Mouse (Mus musculus): ENCODE data around the gene Olfr223.

- no peak for TF ChIP-seq CTCF (IDR thresholded peaks at IDR 0.05; ENCODE audit: control insufficient read depth, insufficient read depth, low read length)
- TF ChIP-seq POLR2A (IDR thresholded peaks at IDR 0.05; ENCODE audit: borderline replicate concordance, control insufficient read depth, low read depth, low read length) = no peak
Measured at GRCm38 (mm10) chr11:59611646-59612045, 18.6 kb upstream of the Olfr223 start.

Measured in bone marrow, adult 2 months (tissue).